Mouse (Mus musculus) heart, embryonic 10.5 days (tissue): ENCODE measurements around the gene Fcnb. TPM values are rescaled to one million over a fixed set of nuclear protein-coding genes. Genes with fewer than 3 reads are reported as not detected.

Experiments
- DNase-seq: peaks from one replicate; pipeline ENCODE4 v3.0.0-alpha.2; 2017; ENCODE audit warnings: low spot score
- H3K27ac ChIP-seq: fragments of 300-500 bp; sonication (generic); 2 replicates; pipeline ENCODE4 v1.5.1; 2016; ENCODE audit warnings: mild to moderate bottlenecking
- H3K27me3 ChIP-seq: fragments of 300-500 bp; sonication (generic); 2 replicates; pipeline ENCODE4 v1.6.1; 2016; ENCODE audit warnings: mild to moderate bottlenecking; ENCODE audit not compliant: poor library complexity, insufficient read depth, severe bottlenecking
- H3K36me3 ChIP-seq: fragments of 300-500 bp; sonication (generic); 2 replicates; pipeline ENCODE4 v1.6.1; 2016; ENCODE audit warnings: mild to moderate bottlenecking, moderate library complexity
- H3K4me1 ChIP-seq: fragments of 300-500 bp; sonication (generic); 2 replicates; pipeline ENCODE4 v1.6.1; 2016; ENCODE audit warnings: mild to moderate bottlenecking
- H3K4me3 ChIP-seq: fragments of 300-500 bp; sonication (generic); 2 replicates; pipeline ENCODE4 v1.5.1; 2016; ENCODE audit warnings: mild to moderate bottlenecking, moderate library complexity
- H3K9me3 ChIP-seq: fragments of 300-500 bp; sonication (generic); 2 replicates; pipeline ENCODE4 v1.6.1; 2016; ENCODE audit warnings: mild to moderate bottlenecking, moderate library complexity
- WGBS: fragments of 180-500 bp; shearing (Covaris S2); methylation state at CpG from one replicate; pipeline ENCODE4 v1.1.7; 2016; 5-methylcytosine and 5-hydroxymethylcytosine counted together
- polyA plus RNA-seq: library from polyadenylated mRNA; unstranded; fragments of >200 nt; fragmentation: Nextera tagmentation; extraction: Ambion mirVana; gene quantifications from 2 replicates; pipeline ENCODE4 v1.2.1, GENCODE M21; 2016

Fcnb gene
- polyA plus RNA-seq, 1 experiment from 2014 or later = not detected

DNA sequence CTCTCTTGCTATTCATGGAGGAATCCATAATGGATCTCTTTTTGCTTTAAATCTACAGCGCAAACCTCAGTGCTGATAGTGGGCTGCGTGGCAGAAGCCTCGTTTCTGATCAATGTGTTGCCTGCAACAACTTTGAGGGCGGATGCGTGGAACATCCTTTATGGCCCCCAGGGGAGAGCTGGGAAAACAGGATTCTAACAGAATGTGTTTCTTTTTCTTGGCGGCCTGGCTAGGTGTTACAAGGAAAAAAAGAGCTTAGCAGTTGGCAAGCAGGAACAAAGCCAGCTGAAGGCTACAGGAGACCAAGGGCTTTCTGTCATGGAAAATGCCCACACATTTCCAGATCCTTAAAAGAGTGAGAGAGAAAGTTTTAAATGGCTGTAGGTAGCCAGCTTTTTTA, 17.5 kb downstream of the Fcnb start:
- no peak for DNase-seq
- H3K36me3 ChIP-seq = no peaks in the 10 kb centered on the region
- H3K27me3 ChIP-seq = no peaks in the 10 kb centered on the region
- 65% methylated on average over 6 of the region's 6 CpGs for WGBS
- 0 out of 2 replicates have a peak, but pooled peaks cover 5% of the 10 kb centered on the region for H3K4me1 ChIP-seq
- H3K9me3 ChIP-seq = no peaks in the 10 kb centered on the region
- H3K27ac ChIP-seq = peak overlapping the region; percentile 65; the same call in 1 of the 2 replicates
- H3K4me3 ChIP-seq = no peak overlapping the region

- no peak for DNase-seq
- no peaks in the 10 kb centered on the region for H3K27me3 ChIP-seq
- H3K4me1 ChIP-seq = 0 out of 2 replicates have a peak, but pooled peaks cover 5% of the 10 kb centered on the region
- H3K4me3 ChIP-seq = no peak overlapping the region
- H3K9me3 ChIP-seq = no peaks in the 10 kb centered on the region
- no peaks in the 10 kb centered on the region for H3K36me3 ChIP-seq
- H3K27ac ChIP-seq = peak overlapping the region; percentile 72
- WGBS = 73% methylated on average over 5 of the region's 5 CpGs
These were observed 18.0 kb downstream of the Fcnb start for GRCm38 (mm10) chr2:28066686-28067085.

DNA sequence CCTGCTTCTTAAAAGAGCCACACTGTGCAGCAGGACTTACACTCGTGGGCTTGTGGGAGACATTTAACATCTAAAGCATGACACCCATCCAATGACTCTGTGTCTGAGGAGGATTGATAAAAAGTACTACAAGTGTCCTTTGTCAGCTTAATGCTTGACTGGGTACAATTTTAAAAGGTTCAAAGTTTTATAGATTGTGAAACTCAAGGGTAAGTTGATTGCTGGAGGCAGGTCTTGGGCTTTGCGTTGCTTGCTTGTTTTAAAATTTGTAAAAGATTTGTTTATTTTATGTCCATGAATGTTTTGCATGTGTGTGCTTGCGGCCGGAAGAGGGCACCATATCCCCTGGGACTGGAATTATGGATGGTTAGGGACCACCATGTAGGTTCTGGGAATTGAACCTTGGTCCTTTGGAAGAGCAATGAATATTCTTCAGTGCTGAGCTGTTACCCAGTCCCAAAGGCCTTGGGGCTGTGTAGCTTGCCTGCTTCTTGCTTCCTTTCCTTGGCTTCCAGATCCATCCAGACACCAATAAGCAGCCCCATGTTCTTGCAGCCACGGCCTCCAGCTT, 19.5 kb downstream of the Fcnb start:
- H3K4me3 ChIP-seq = no peak overlapping the region
- H3K27ac ChIP-seq = peak overlapping the region; percentile 72
- DNase-seq = no peak
- H3K27me3 ChIP-seq = no peaks in the 10 kb centered on the region
- no peaks in the 10 kb centered on the region for H3K9me3 ChIP-seq
- WGBS = 81% methylated on average over 5 of the region's 5 CpGs
- H3K4me1 ChIP-seq = 0 out of 2 replicates have a peak, but pooled peaks cover 5% of the 10 kb centered on the region
- H3K36me3 ChIP-seq = no peaks in the 10 kb centered on the region

GRCm38 (mm10) chr2:28064339-28065080, 20.2 kb downstream of the Fcnb start:
- DNase-seq = no peak
- Histone ChIP-seq H3K27me3 (no peaks in the 10 kb centered on the region), H3K9me3 (no peaks in the 10 kb centered on the region), H3K27ac (peak overlapping the region; percentile 72), H3K36me3 (no peaks in the 10 kb centered on the region), H3K4me1 (no peaks in the 10 kb centered on the region), H3K4me3 (no peak overlapping the region)
- WGBS = 66% methylated on average over 7 of the region's 7 CpGs

- no peaks in the 10 kb centered on the region for H3K36me3 ChIP-seq
- WGBS = 84% methylated on average over 4 of the region's 4 CpGs
- no peaks in the 10 kb centered on the region for H3K9me3 ChIP-seq
- no peaks in the 10 kb centered on the region for H3K27me3 ChIP-seq
- no peak for DNase-seq
- H3K4me1 ChIP-seq = no peaks in the 10 kb centered on the region
- no peak overlapping the region for H3K4me3 ChIP-seq
- H3K27ac ChIP-seq = peak overlapping the region; percentile 25; the same call in 1 of the 2 replicates
These were observed 20.9 kb downstream of the Fcnb start for GRCm38 (mm10) chr2:28063711-28064338.

GRCm38 (mm10) chr2:28059922-28060321, 24.8 kb downstream of the Fcnb start:
- Histone ChIP-seq H3K36me3 (no peaks in the 10 kb centered on the region), H3K4me3 (no peak overlapping the region), H3K4me1 (no peaks in the 10 kb centered on the region), H3K27me3 (no peaks in the 10 kb centered on the region), H3K9me3 (no peaks in the 10 kb centered on the region), H3K27ac (no peak overlapping the region)
- no peak for DNase-seq
- WGBS = 80% methylated on average over 1 of the region's 1 CpGs

- Histone ChIP-seq H3K27ac (no peak overlapping the region), H3K4me1 (0 out of 2 replicates have a peak, but pooled peaks cover 3% of the 10 kb centered on the region), H3K36me3 (no peaks in the 10 kb centered on the region), H3K9me3 (no peaks in the 10 kb centered on the region), H3K4me3 (no peak overlapping the region), H3K27me3 (no peaks in the 10 kb centered on the region)
- WGBS = 72% methylated on average over 7 of the region's 7 CpGs
- DNase-seq = no peak
These were observed 37.6 kb downstream of the Fcnb start for GRCm38 (mm10) chr2:28047092-28047491.

- WGBS = 75% methylated on average over 6 of the region's 6 CpGs
- no peak overlapping the region; the same call in 1 of the 2 replicates for H3K27ac ChIP-seq
- no peaks in the 10 kb centered on the region for H3K27me3 ChIP-seq
- DNase-seq = no peak
- 0 out of 2 replicates have a peak, but pooled peaks cover 3% of the 10 kb centered on the region for H3K4me1 ChIP-seq
- no peak overlapping the region for H3K4me3 ChIP-seq
- H3K9me3 ChIP-seq = no peaks in the 10 kb centered on the region
- no peaks in the 10 kb centered on the region for H3K36me3 ChIP-seq
These were observed 38.4 kb downstream of the Fcnb start for GRCm38 (mm10) chr2:28046311-28046710.

- Histone ChIP-seq H3K27ac (no peak overlapping the region), H3K27me3 (no peaks in the 10 kb centered on the region), H3K9me3 (no peaks in the 10 kb centered on the region), H3K4me3 (no peak overlapping the region), H3K4me1 (0 out of 2 replicates have a peak, but pooled peaks cover 3% of the 10 kb centered on the region), H3K36me3 (no peaks in the 10 kb centered on the region)
- no peak for DNase-seq
- WGBS = 77% methylated on average over 9 of the region's 9 CpGs
These were observed 39.6 kb downstream of the Fcnb start for GRCm38 (mm10) chr2:28044920-28045598.

GRCm38 (mm10) chr2:28040466-28040865, 44.2 kb downstream of the Fcnb start:
- Histone ChIP-seq H3K36me3 (peaks cover 29% of the 10 kb centered on the region), H3K4me1 (no peaks in the 10 kb centered on the region), H3K27me3 (no peaks in the 10 kb centered on the region), H3K9me3 (no peaks in the 10 kb centered on the region), H3K27ac (no peak overlapping the region), H3K4me3 (no peak overlapping the region)
- 88% methylated on average over 1 of the region's 1 CpGs for WGBS
- DNase-seq = no peak

DNA sequence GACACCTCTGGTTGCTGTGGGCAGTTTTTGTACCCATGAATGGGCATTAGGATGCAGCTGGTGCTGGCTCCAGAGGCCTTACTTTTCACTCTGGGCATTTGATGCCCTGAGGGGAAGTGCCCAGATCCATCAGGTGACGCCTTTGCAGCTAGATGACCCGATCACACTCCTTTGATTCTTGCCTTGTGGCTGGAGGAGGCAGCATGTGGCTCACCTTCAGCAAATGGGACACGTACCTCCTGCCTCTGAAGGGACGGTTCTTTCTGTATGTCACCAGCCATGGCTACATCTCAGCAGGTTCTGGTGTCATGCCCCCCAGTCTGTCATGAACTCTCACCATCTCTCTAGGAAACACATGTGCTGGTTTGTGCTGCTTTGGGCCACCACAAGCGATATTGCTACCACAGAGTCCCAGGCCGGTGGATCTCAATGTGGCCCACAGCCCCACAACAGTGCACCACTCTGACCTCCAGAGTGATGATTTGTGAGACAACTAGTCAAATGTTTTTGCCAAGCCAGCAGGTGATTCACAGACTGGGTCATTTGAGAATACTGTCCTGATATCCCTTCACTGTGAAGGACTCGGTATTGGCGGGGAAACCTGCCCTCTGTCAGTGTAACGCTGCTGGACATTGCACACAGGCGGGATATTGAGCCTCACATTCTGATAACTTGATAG, 44.9 kb downstream of the Fcnb start:
- no peaks in the 10 kb centered on the region for H3K4me1 ChIP-seq
- no peak overlapping the region for H3K4me3 ChIP-seq
- DNase-seq = no peak
- WGBS = 86% methylated on average over 10 of the region's 10 CpGs
- peaks cover 33% of the 10 kb centered on the region for H3K36me3 ChIP-seq
- no peaks in the 10 kb centered on the region for H3K9me3 ChIP-seq
- H3K27me3 ChIP-seq = no peaks in the 10 kb centered on the region
- H3K27ac ChIP-seq = no peak overlapping the region

DNA sequence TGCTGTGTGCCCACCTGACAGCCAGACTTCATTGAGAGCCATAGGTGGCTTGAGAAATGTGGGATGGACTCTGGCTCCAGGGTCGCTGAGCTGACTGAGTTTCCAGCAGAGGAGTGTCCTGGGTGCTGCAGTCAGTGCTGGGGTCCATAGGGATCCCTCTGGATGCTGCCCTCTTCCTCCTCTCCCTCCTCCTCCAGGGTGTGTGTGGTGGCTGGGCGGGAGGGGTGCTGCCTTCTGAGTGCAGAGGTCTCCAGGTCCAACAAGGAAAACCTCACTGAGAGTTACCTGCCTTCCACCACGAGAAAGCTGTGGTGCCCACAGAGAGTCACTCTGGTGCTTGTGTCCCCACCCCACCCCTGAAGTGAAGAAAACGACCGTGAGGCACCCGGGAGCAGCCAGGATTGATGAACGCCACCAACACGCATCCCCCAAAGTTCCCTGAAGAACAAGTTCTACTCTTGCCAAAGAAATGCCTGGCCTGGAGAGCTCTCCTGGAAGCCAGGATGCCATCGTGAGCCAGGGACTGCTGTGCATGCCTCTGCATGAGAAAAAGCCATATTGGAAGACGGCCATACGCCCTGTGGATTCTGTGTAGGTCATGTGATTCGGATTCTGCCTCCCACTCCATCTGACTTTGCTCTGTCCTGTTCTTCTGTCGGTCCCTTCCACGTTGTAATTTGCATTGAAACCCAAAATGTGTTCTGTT, 46.1 kb downstream of the Fcnb start:
- H3K4me3 ChIP-seq = no peak overlapping the region
- no peaks in the 10 kb centered on the region for H3K27me3 ChIP-seq
- H3K4me1 ChIP-seq = no peaks in the 10 kb centered on the region
- no peaks in the 10 kb centered on the region for H3K9me3 ChIP-seq
- DNase-seq = no peak
- H3K36me3 ChIP-seq = peaks cover 41% of the 10 kb centered on the region
- WGBS = 79% methylated on average over 14 of the region's 14 CpGs
- no peak overlapping the region for H3K27ac ChIP-seq
